Mouse (Mus musculus) central nervous system, embryonic 18 days (tissue): Measurements from ENCODE around the gene Snrpa. TPM values are rescaled to one million over a fixed set of nuclear protein-coding genes. Genes with fewer than 3 reads are reported as not detected.

Experiments
- polyA plus RNA-seq: library from polyadenylated mRNA; depleted of rRNA; stranded (reverse); fragments of >200 nt; gene quantifications from 2 replicates; pipeline ENCODE4 v1.2.3, GENCODE M21; 2012; rRNA removed

Gene Snrpa
- polyA plus RNA-seq, result 313 and 339 TPM in 2 replicates

GRCm38 (mm10) chr7:27195681-27196611 is at the start of gene Snrpa, which contains the start of gene BC024978:
Snrpa (minus strand) TSS chr7:27196271.
BC024978 (plus strand) TSS chr7:27195781.

GRCm38 (mm10) chr7:27232781-27233281 is 36.8 kb upstream of the Snrpa start, which contains the start of gene Coq8b:
Coq8b (plus strand) TSS chr7:27233023.

GRCm38 (mm10) chr7:27228281-27228821 is 32.3 kb upstream of the Snrpa start, which contains the start of gene Itpkc:
Itpkc (minus strand) TSS chr7:27228661.

GRCm38 (mm10) chr7:27180837-27181695 is 15.0 kb downstream of the Snrpa start, which contains the start of the genes Gm21983 and Mia:
Gm21983 (minus strand) TSS chr7:27181086.
Mia (minus strand) TSS chr7:27181157.

GRCm38 (mm10) chr7:27178324-27179216 is 17.5 kb downstream of the Snrpa start, which contains the start of gene Rab4b:
Rab4b (minus strand) TSS chr7:27178896.

GRCm38 (mm10) chr7:27166614-27167474 is 29.2 kb downstream of the Snrpa start, which contains the start of gene Egln2:
Egln2 (minus strand) TSS chr7:27166802.

GRCm38 (mm10) chr7:27153205-27153764 is 42.8 kb downstream of the Snrpa start, which contains the start of gene Cyp2t4:
Cyp2t4 (plus strand) TSS chr7:27153714.

Other genes starting within 250 kb of the Snrpa start
- gene Cyp2a12, start 167.2 kb downstream of the Snrpa start, polyA plus RNA-seq, result not detected in 2 replicates
- 0.08 and 0.17 TPM in 2 replicates for gene Cyp2f2, start 76.4 kb downstream of the Snrpa start, polyA plus RNA-seq
- not detected in 2 replicates for gene Cyp2t4, start 42.6 kb downstream of the Snrpa start, polyA plus RNA-seq
- gene Egln2, start 29.5 kb downstream of the Snrpa start, polyA plus RNA-seq, result 107 and 114 TPM in 2 replicates
- gene Rab4b, start 17.4 kb downstream of the Snrpa start, polyA plus RNA-seq, result 81.9 and 86.8 TPM in 2 replicates
- 0.07 TPM in 1 of 2 replicates, not detected in the other for gene Gm21983, start 15.2 kb downstream of the Snrpa start, polyA plus RNA-seq
- gene Mia, start 15.1 kb downstream of the Snrpa start, polyA plus RNA-seq, result 11.9 and 25.3 TPM in 2 replicates
- 8.8 and 9.5 TPM in 2 replicates for gene BC024978, start 490 bp downstream of the Snrpa start, polyA plus RNA-seq
- gene Itpkc, start 32.4 kb upstream of the Snrpa start, polyA plus RNA-seq, result 13.8 and 14.0 TPM in 2 replicates
- gene Coq8b, start 36.8 kb upstream of the Snrpa start, polyA plus RNA-seq, result 31.9 and 34.2 TPM in 2 replicates
- gene Numbl, start 62.2 kb upstream of the Snrpa start, polyA plus RNA-seq, result 93.9 and 103 TPM in 2 replicates
- 26.0 and 28.6 TPM in 2 replicates for gene Ltbp4, start 141.4 kb upstream of the Snrpa start, polyA plus RNA-seq
- gene Shkbp1, start 159.7 kb upstream of the Snrpa start, polyA plus RNA-seq, result 100 and 119 TPM in 2 replicates
- gene Gm20479, start 161.1 kb upstream of the Snrpa start, polyA plus RNA-seq, result 0.23 and 0.27 TPM in 2 replicates